Mouse (Mus musculus) kidney, postnatal 4 days (tissue): Measurements from ENCODE around the gene Ifitm5.

ENCODE experiments used
- DNase-seq, 2 experiments: peaks; one replicate each; pipeline ENCODE4 v3.0.0; 2021; ENCODE audit warnings: mixed read lengths in 2 of 2

Gene Ifitm5

GRCm38 (mm10) chr7:140899121-140899520 is 51.0 kb downstream of the Ifitm5 start:
- no peak for DNase-seq
